Mouse (Mus musculus) heart, adult 2 months (tissue): ENCODE data around the gene 2610318N02Rik.

Experiments
- CTCF ChIP-seq: fragments of 200-600 bp; IDR thresholded peaks from 2 replicates; pipeline ENCODE4 v1.8.1; 2022; ENCODE audit warnings: antibody characterized with exemption, mild to moderate bottlenecking, moderate library complexity
- EP300 ChIP-seq: fragments of 200-500 bp; IDR thresholded peaks from 2 replicates; pipeline ENCODE4 v1.6.1; 2011; ENCODE audit warnings: low read depth, low read length, control low read depth; ENCODE audit not compliant: insufficient read depth
- POLR2A ChIP-seq: fragments of 200-500 bp; IDR thresholded peaks from 2 replicates; pipeline ENCODE4 v1.6.1; 2011; ENCODE audit warnings: mild to moderate bottlenecking, low read depth, low read length, control low read depth; ENCODE audit not compliant: insufficient read depth

GRCm38 (mm10) chr16:17073000-17073399 lies 52.0 kb downstream of the 2610318N02Rik start:
- no peak for TF ChIP-seq POLR2A
- no peak for TF ChIP-seq CTCF
- TF ChIP-seq EP300: no peak
